Mouse (Mus musculus) olfactory bulb, adult 2 months (tissue): ENCODE data around the gene Ifna2. TPM values are rescaled to one million over a fixed set of nuclear protein-coding genes. Genes with fewer than 3 reads are reported as not detected.

Source experiments
- H3K27ac ChIP-seq: fragments of 200-500 bp; 2 replicates; pipeline ENCODE4 v1.5.1; 2012; ENCODE audit warnings: low read depth, low read length; ENCODE audit not compliant: insufficient read depth
- H3K4me1 ChIP-seq: fragments of 200-500 bp; 2 replicates; pipeline ENCODE4 v1.6.1; 2012; ENCODE audit warnings: low read length; ENCODE audit not compliant: control insufficient read depth, insufficient read depth
- H3K4me3 ChIP-seq: fragments of 200-500 bp; 2 replicates; pipeline ENCODE4 v1.5.1; 2012; ENCODE audit warnings: mild to moderate bottlenecking, low read depth, low read length, moderate library complexity; ENCODE audit not compliant: insufficient read depth
- CTCF ChIP-seq: fragments of 200-500 bp; IDR thresholded peaks from 2 replicates; pipeline ENCODE4 v1.5.1; 2012; ENCODE audit warnings: low read depth, mild to moderate bottlenecking, low read length, moderate library complexity; ENCODE audit not compliant: insufficient read depth
- POLR2A ChIP-seq: fragments of 200-500 bp; IDR thresholded peaks from 2 replicates; pipeline ENCODE4 v1.6.1; 2012; ENCODE audit warnings: mild to moderate bottlenecking, low read depth, low read length, moderate library complexity; ENCODE audit not compliant: insufficient read depth
- WGBS: fragments of 180-500 bp; shearing (Covaris S2); methylation state at CpG from one replicate; pipeline ENCODE4 v1.1.7; 2018; 5-methylcytosine and 5-hydroxymethylcytosine counted together
- polyA plus RNA-seq: library from polyadenylated mRNA; stranded (reverse); fragments of >200 nt; gene quantifications from 2 replicates; pipeline ENCODE4 v1.2.4, GENCODE M21; 2012; ENCODE audit warnings: low replicate concordance; ENCODE audit not compliant: missing spikeins, insufficient read depth, insufficient read length

The Ifna2 gene
- not detected in 2 replicates for polyA plus RNA-seq

DNA sequence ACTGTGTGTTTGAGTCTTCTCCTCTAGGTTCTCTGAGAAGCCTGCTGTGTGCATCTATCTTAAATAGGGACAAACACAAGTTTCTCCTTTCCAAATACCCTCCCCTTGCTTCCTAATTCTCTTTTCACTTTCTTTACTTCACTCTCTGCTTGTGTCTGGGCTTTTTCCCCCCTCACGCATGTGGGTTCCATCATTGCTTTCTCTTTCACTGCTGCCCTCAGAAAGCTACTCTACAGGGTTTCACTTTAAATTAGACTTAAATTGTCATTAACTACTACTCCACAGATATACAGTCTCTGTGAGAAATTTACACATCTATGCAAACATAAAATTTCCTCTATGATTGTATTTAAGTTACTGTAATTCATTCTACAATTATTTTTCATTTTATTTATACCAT is at the start of gene Ifna2:
Gene Ifna2, minus strand, starts transcription at position 101 of the 400 bp plus-strand sequence.
- Histone ChIP-seq H3K27ac (no peak within 1 kb of the TSS), H3K4me3 (no peak within 1 kb of the TSS), H3K4me1 (no peaks in the 10 kb centered on the region)
- WGBS, result 89% methylated on average over 1 of the region's 1 CpGs
- TF ChIP-seq POLR2A (no peak), CTCF (no peak)

DNA sequence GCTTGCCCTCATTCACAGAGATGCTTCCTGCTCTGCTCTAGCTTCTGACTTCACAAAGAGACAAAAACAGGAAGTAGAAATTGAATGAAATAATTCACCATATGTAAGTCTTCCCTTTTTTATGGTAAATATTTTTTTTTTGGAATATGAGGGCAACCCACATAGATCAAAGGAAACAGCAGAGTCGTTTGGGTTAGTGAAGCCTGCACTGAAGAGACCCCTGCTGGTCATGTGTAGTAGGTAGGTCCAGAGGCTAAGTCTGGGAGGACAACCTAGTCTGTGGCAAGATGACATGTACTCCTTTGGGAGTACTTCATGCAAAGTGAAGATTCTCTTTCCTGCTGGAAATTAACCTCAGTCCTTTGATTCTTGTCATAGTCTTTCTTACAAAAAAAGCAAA is 43.6 kb upstream of the Ifna2 start:
- Histone ChIP-seq H3K4me1 (no peaks in the 10 kb centered on the region), H3K27ac (no peak overlapping the region), H3K4me3 (no peak overlapping the region)
- TF ChIP-seq CTCF, result no peak
- TF ChIP-seq POLR2A, result no peak
- 5% methylated on average over 1 of the region's 1 CpGs for WGBS

DNA sequence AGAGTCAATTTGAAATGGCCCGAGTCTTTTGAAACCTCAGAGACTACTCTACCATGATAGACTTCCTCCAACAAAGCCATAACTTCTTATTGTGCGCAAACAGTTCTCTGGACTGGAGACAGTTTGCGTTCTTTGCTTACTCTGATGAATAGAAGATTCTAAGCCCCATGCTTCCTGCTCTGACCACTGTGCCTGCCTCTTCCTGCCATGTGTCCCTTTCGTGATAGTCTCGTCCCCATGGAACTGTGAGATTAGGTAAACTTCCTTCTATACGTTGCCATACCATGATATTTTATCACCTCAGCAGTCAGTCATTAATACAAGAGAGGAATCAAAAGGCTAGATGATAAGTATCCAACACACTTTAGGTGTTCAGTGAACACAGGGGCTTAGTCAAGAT is 43.0 kb upstream of the Ifna2 start:
- H3K4me3 ChIP-seq, result no peak overlapping the region
- no peak overlapping the region for H3K27ac ChIP-seq
- no peak for TF ChIP-seq POLR2A
- no peak for TF ChIP-seq CTCF
- WGBS, result 83% methylated on average over 6 of the region's 6 CpGs
- no peaks in the 10 kb centered on the region for H3K4me1 ChIP-seq

DNA sequence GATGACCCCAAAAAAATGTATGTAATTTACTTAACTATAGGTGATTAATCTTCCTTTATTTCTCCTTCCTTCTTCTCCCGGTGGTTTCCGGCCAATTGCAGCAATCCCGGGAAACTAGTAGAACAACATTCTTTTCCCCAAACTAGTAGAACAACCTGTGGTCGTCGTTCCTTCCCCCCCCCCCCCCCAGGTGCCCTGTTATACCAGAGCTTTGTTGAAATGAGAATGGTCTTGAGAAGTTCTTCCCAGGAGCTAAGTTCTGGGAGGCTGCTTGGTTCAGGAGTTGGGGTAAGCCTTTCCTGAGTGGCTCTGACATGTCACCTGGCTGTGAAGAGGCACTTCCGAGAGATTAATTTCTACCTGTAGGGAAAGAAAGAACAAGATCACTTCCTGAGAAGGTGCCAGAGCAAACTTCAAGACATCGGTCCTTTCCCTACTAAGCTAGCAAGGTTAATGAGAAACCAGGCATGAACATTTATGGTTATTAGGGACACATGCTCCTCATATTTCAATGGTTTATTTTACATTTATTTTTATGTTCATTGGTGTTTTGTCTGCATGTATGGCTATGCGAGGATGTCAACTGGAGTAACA is 39.9 kb upstream of the Ifna2 start:
- TF ChIP-seq CTCF (no peak), POLR2A (no peak)
- WGBS, result 68% methylated on average over 8 of the region's 8 CpGs
- Histone ChIP-seq H3K27ac (no peak overlapping the region), H3K4me1 (no peaks in the 10 kb centered on the region; the same call in 1 of the 2 replicates), H3K4me3 (no peak overlapping the region)

DNA sequence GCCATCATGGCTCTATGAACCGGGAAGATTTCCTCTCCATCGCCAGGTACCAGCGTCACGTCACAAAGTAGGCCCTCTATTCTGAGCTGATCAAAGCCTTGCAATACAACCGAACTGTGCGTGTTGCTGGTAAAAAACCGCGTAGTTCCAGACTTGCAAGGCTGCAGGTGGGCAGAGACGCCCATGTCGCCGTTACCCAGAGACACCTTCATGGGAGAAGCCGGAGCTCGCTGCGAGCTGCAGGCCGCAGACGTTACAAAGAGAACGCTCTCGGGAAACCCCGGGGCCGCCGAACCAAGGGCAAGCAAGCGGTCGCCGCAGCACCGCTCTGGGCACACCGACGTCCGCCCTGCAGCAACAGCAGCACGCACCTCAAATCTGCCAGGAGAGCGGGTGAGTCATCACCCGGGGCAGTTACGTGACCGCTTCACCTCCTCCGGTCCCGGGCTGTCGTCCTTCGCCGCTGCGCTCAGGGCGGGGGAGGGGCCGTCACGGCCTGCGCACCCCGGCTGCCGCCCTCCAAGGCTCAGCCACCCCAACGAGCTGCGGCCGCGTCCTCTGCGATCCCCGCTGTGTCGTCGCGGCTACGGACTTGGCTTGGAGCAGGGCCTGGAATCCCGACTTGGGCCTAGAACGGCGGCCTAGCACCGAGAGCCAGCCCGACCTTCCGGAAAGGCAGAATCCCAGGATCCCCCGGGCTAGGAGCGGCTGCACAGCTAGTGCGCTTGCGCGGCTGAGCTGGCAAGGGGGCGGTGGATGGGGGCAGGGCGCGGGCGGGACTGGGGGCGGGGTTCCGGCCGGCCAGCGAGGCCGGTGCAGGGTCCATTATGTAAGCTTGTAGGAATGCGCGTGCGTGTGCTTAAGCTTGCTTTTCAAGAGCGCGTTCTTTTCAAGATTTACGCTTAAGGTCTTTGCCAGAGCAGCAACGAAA is 38.3 kb upstream of the Ifna2 start, which contains the start of the genes Gm26566 and Klhl9:
Gene Gm26566, plus strand, starts transcription at position 15 of the 931 bp plus-strand sequence.
Gene Klhl9, minus strand, starts transcription at position 675 of the 931 bp plus-strand sequence.
- H3K4me1 ChIP-seq, result peaks cover 2% of the 10 kb centered on the region
- under 1% methylated on average over 82 of the region's 82 CpGs for WGBS
- peak within 1 kb of the TSS; percentile 96 for H3K4me3 ChIP-seq
- TF ChIP-seq POLR2A, result peak; percentile 93
- no peak for TF ChIP-seq CTCF
- peak within 1 kb of the TSS; percentile 99 for H3K27ac ChIP-seq

DNA sequence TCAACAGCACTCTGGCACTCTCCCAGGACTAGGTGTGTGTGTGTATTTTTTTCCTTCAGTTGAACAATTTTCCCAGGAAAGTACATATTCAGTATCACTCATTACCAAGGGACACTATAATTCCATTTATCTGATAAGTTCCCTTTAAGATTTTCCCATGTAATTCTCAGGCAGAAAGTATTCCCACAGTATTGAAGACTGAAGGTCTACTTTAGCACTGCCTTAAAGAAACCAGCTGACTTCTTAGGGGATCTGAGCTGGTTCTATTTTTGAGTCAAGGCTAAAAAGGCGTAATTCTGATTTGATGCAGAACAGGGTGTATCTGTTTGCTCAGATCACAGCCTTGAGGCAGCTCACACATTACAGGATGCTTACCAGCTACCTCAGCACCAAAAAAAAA is 35.0 kb upstream of the Ifna2 start:
- Histone ChIP-seq H3K4me1 (peaks cover 2% of the 10 kb centered on the region), H3K4me3 (no peak overlapping the region), H3K27ac (no peak overlapping the region)
- 3% methylated on average over 1 of the region's 1 CpGs for WGBS
- TF ChIP-seq POLR2A (no peak), CTCF (no peak)

DNA sequence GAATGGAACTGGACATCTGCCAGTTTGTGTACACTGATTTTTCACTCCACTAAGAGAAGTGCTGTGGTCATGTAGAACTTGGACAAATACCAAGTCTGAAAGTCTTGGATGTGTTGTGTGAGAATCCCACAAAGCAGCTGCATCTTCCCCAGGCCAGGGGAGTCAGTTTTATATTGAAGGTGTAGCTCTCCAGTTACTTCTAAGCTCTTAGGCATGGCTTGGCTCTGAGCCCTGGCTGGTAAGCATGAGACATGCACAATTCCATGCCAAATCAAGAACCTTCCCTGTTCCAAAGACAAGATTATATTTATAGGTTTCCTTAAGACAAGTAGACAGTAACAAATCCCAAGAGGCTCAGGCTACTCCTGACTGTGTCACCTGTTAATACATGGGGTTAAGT is 31.3 kb upstream of the Ifna2 start:
- Histone ChIP-seq H3K27ac (no peak overlapping the region), H3K4me1 (peaks cover 2% of the 10 kb centered on the region; the same call in 1 of the 2 replicates), H3K4me3 (no peak overlapping the region)
- no peak for TF ChIP-seq CTCF
- TF ChIP-seq POLR2A, result no peak

DNA sequence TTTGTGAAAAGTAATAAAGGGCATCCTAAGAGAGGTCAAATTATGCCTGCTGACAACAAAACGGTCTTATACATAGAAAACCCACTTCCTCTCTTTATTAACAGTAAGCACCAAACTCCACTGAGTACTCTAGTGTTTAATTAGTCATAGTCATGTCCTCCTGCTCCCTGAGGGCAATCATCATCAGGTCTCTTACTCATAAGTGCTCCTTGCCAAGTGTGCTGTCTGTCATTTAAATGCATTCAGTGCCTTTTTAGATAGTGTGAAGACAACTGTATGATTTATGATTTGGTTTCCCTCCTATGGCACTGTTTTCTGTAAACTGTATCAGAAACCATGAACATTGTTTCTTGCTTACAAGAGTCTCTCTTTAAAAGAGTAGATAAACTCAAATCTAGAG is 30.6 kb upstream of the Ifna2 start:
- TF ChIP-seq POLR2A (no peak), CTCF (no peak)
- H3K4me1 ChIP-seq, result peaks cover 2% of the 10 kb centered on the region; the same call in 1 of the 2 replicates
- no peak overlapping the region for H3K27ac ChIP-seq
- WGBS, result 65% methylated on average over 1 of the region's 1 CpGs
- H3K4me3 ChIP-seq, result no peak overlapping the region
